Mouse (Mus musculus) heart, embryonic 16.5 days (tissue): ENCODE data around the gene Kcnk3. TPM values are rescaled to one million over a fixed set of nuclear protein-coding genes. Genes with fewer than 3 reads are reported as not detected.

Experiments used
- ATAC-seq: fragments of 200-750 bp; cut with Nextera tagmentation; replicated peaks from 2 replicates; pipeline ENCODE4 v1.8.0; 2017; ENCODE audit warnings: moderate number of reproducible peaks; ENCODE audit not compliant: insufficient read depth, low FRiP score; ENCODE audit errors: extremely low read depth
- H3K27ac ChIP-seq: fragments of 300-500 bp; sonication (generic); 2 replicates; pipeline ENCODE4 v1.5.1; 2014; ENCODE audit warnings: mild to moderate bottlenecking, low read length, control low read depth, moderate library complexity
- H3K27me3 ChIP-seq: fragments of 300-500 bp; sonication (generic); 2 replicates; pipeline ENCODE4 v1.6.1; 2014; ENCODE audit warnings: low read length, mixed read lengths; ENCODE audit not compliant: control insufficient read depth, insufficient read depth
- H3K36me3 ChIP-seq: fragments of 300-500 bp; sonication (generic); 2 replicates; pipeline ENCODE4 v1.6.1; 2014; ENCODE audit not compliant: control insufficient read depth, insufficient read depth
- H3K4me1 ChIP-seq: fragments of 300-500 bp; sonication (generic); 2 replicates; pipeline ENCODE4 v1.6.1; 2014; ENCODE audit warnings: low read length, mixed read lengths; ENCODE audit not compliant: control insufficient read depth, insufficient read depth
- H3K4me2 ChIP-seq: fragments of 300-500 bp; sonication (generic); 2 replicates; pipeline ENCODE4 v1.6.1; 2014; ENCODE audit warnings: low read depth, mild to moderate bottlenecking, control low read depth, low read length
- H3K4me3 ChIP-seq: fragments of 300-500 bp; sonication (generic); 2 replicates; pipeline ENCODE4 v1.5.1; 2014; ENCODE audit warnings: mild to moderate bottlenecking, control low read depth, low read length
- H3K9ac ChIP-seq: fragments of 300-500 bp; sonication (generic); 2 replicates; pipeline ENCODE4 v1.6.1; 2014; ENCODE audit warnings: low read length, control low read depth
- H3K9me3 ChIP-seq: fragments of 300-500 bp; sonication (generic); replicated peaks from 2 replicates; pipeline ENCODE4 v1.6.1; 2016; ENCODE audit warnings: low read length; ENCODE audit not compliant: control insufficient read depth
- WGBS: fragments of 180-500 bp; shearing (Covaris S2); extraction: QIAGEN DNeasy Blood & Tissue Kit; methylation state at CpG from one replicate; pipeline ENCODE4 v1.1.7; 2014; 5-methylcytosine and 5-hydroxymethylcytosine counted together
- polyA plus RNA-seq: library from polyadenylated mRNA; unstranded; fragments of >200 nt; fragmentation: Nextera tagmentation; extraction: Ambion mirVana; gene quantifications from 2 replicates; pipeline ENCODE4 v1.2.1, GENCODE M21; 2015

Kcnk3 gene
- polyA plus RNA-seq, 1 experiment from 2014 or later = 15.3 TPM

- no peaks in the 10 kb centered on the region for H3K27me3 ChIP-seq
- ATAC-seq = no peak
- H3K9ac ChIP-seq = no peak overlapping the region
- H3K4me1 ChIP-seq = peaks cover 35% of the 10 kb centered on the region
- no peaks in the 10 kb centered on the region for H3K36me3 ChIP-seq
- no peaks in the 10 kb centered on the region for H3K9me3 ChIP-seq
- no peak overlapping the region for H3K4me2 ChIP-seq
- 68% methylated on average over 6 of the region's 6 CpGs for WGBS
- H3K4me3 ChIP-seq = no peak overlapping the region
- no peak overlapping the region for H3K27ac ChIP-seq
These were observed 7.2 kb upstream of the Kcnk3 start for GRCm38 (mm10) chr5:30580725-30581124.

- Histone ChIP-seq H3K4me3 (no peak overlapping the region), H3K4me1 (peaks cover 38% of the 10 kb centered on the region), H3K4me2 (no peak overlapping the region), H3K36me3 (no peaks in the 10 kb centered on the region), H3K9ac (no peak overlapping the region), H3K27me3 (no peaks in the 10 kb centered on the region), H3K9me3 (no peaks in the 10 kb centered on the region), H3K27ac (peak overlapping the region; percentile 58)
- WGBS = 34% methylated on average over 5 of the region's 5 CpGs
- no peak for ATAC-seq
These were observed 6.0 kb upstream of the Kcnk3 start for GRCm38 (mm10) chr5:30582017-30582416.

GRCm38 (mm10) chr5:30586616-30587015 lies 1.4 kb upstream of the Kcnk3 start:
- H3K27ac ChIP-seq = peak overlapping the region; percentile 75
- no peak overlapping the region for H3K4me3 ChIP-seq
- peaks cover 44% of the 10 kb centered on the region for H3K4me1 ChIP-seq
- ATAC-seq = no peak
- H3K9me3 ChIP-seq = no peaks in the 10 kb centered on the region
- H3K4me2 ChIP-seq = no peak overlapping the region
- 45% methylated on average over 3 of the region's 3 CpGs for WGBS
- H3K9ac ChIP-seq = no peak overlapping the region
- H3K27me3 ChIP-seq = peaks cover 15% of the 10 kb centered on the region
- H3K36me3 ChIP-seq = no peaks in the 10 kb centered on the region

- 23% methylated on average over 2 of the region's 2 CpGs for WGBS
- Histone ChIP-seq H3K9ac (peak overlapping the region; percentile 8; the same call in 1 of the 2 replicates), H3K9me3 (no peaks in the 10 kb centered on the region), H3K4me2 (peak overlapping the region; percentile 74), H3K4me1 (peaks cover 44% of the 10 kb centered on the region), H3K36me3 (no peaks in the 10 kb centered on the region), H3K27ac (peak overlapping the region; percentile 75), H3K27me3 (peaks cover 15% of the 10 kb centered on the region), H3K4me3 (no peak overlapping the region)
- peak; percentile 41 for ATAC-seq
These were observed 869 bp upstream of the Kcnk3 start for GRCm38 (mm10) chr5:30587101-30587500.

GRCm38 (mm10) chr5:30588301-30588968 lies 465 bp downstream of the Kcnk3 start:
- Histone ChIP-seq H3K36me3 (no peaks in the 10 kb centered on the region), H3K27me3 (peaks cover 15% of the 10 kb centered on the region), H3K4me2 (peak overlapping the region; percentile 74), H3K4me1 (peaks cover 50% of the 10 kb centered on the region), H3K9ac (peak overlapping the region; percentile 79), H3K4me3 (peak overlapping the region; percentile 51), H3K9me3 (no peaks in the 10 kb centered on the region), H3K27ac (peak overlapping the region; percentile 74)
- under 1% methylated on average over 70 of the region's 70 CpGs for WGBS
- peak; percentile 29 for ATAC-seq

GRCm38 (mm10) chr5:30589069-30589468 lies 1.1 kb downstream of the Kcnk3 start:
- peak overlapping the region; percentile 79 for H3K9ac ChIP-seq
- WGBS = 33% methylated on average over 4 of the region's 4 CpGs
- H3K9me3 ChIP-seq = no peaks in the 10 kb centered on the region
- H3K4me2 ChIP-seq = peak overlapping the region; percentile 74
- H3K4me1 ChIP-seq = peaks cover 57% of the 10 kb centered on the region
- peaks cover 15% of the 10 kb centered on the region for H3K27me3 ChIP-seq
- no peak for ATAC-seq
- H3K4me3 ChIP-seq = peak overlapping the region; percentile 51
- no peaks in the 10 kb centered on the region for H3K36me3 ChIP-seq
- peak overlapping the region; percentile 74; the same call in 1 of the 2 replicates for H3K27ac ChIP-seq

- no peak overlapping the region for H3K27ac ChIP-seq
- no peaks in the 10 kb centered on the region for H3K36me3 ChIP-seq
- no peak for ATAC-seq
- H3K9ac ChIP-seq = peak overlapping the region; percentile 79; the same call in 1 of the 2 replicates
- H3K4me2 ChIP-seq = peak overlapping the region; percentile 74
- peaks cover 61% of the 10 kb centered on the region for H3K4me1 ChIP-seq
- no peaks in the 10 kb centered on the region for H3K9me3 ChIP-seq
- 69% methylated on average over 3 of the region's 3 CpGs for WGBS
- peak overlapping the region; percentile 51 for H3K4me3 ChIP-seq
- peaks cover 15% of the 10 kb centered on the region for H3K27me3 ChIP-seq
These were observed 1.6 kb downstream of the Kcnk3 start for GRCm38 (mm10) chr5:30589546-30589945.

- no peak overlapping the region for H3K4me3 ChIP-seq
- H3K9ac ChIP-seq = no peak overlapping the region
- peaks cover 15% of the 10 kb centered on the region for H3K27me3 ChIP-seq
- WGBS = 77% methylated on average over 5 of the region's 5 CpGs
- no peak overlapping the region for H3K27ac ChIP-seq
- no peaks in the 10 kb centered on the region for H3K9me3 ChIP-seq
- H3K36me3 ChIP-seq = no peaks in the 10 kb centered on the region
- peak overlapping the region; percentile 74; the same call in 1 of the 2 replicates for H3K4me2 ChIP-seq
- peaks cover 68% of the 10 kb centered on the region for H3K4me1 ChIP-seq
- ATAC-seq = no peak
These were observed 2.3 kb downstream of the Kcnk3 start for GRCm38 (mm10) chr5:30590231-30590630.

- Histone ChIP-seq H3K4me2 (no peak overlapping the region), H3K9me3 (no peaks in the 10 kb centered on the region), H3K27ac (peak overlapping the region; percentile 46), H3K27me3 (peaks cover 15% of the 10 kb centered on the region), H3K4me1 (peaks cover 74% of the 10 kb centered on the region), H3K9ac (no peak overlapping the region), H3K36me3 (no peaks in the 10 kb centered on the region), H3K4me3 (no peak overlapping the region)
- WGBS = 38% methylated on average over 5 of the region's 5 CpGs
- ATAC-seq = no peak
These were observed 3.3 kb downstream of the Kcnk3 start for GRCm38 (mm10) chr5:30591205-30591731.
